Comparison of ENCODE assay signal across 8 mouse cellular contexts in the genomic region with DNA sequence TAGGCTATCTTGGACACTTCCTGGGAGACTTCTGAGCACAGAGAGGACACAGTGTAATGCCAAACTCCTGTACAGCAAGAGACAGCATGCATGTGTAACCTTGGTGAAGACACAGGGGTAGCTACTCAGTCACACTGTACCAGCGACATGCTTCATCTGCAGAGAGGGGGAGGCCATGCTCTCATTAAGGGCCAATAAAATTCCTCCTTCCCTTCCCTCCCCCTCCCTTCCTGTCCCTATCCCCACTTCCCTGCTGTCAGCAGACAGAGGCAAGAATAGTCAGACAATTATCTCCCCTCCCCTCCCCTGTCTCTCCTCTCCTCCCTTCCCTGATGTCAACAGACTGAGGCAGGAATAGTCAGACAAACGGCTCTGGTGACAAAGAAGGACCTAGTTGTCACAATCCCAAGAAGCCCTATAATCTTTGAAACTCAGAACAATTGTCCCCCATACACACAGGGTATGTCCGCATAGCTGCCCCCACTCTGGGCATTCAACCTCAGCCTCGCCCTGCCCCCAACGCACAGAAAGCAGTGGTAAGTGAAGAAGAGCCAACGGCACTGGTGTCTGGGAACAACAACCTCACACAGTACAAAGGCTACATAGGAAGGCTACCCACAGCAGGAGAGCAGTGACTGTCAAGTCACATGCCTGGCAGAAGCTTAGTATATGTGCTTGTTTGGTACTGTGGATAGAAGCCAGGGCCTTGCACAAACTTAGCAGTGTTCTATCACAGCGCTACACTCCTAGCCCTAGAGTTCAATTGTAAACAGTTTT. TPM values are rescaled to one million over a fixed set of nuclear protein-coding genes. Genes with fewer than 3 reads are reported as not detected.
DNase-seq lines count a peak whose midpoint lies in the region; ATAC-seq and TF ChIP-seq lines count a peak whose summit lies in the region.

No protein-coding gene starts in this region.

- H3K4me3 ChIP-seq in heart, embryonic 13.5 days, result no peak overlapping the region
- no peak overlapping the region for H3K4me3 ChIP-seq in liver, embryonic 14.5 days (ENCODE audit: insufficient read depth in 1 of 2, low read depth in 2 of 2, low read length in 2 of 2)
- no peak overlapping the region for H3K4me3 ChIP-seq in neural tube, embryonic 14.5 days (ENCODE audit: low read depth, low read length)

- H3K27me3 ChIP-seq in heart, embryonic 13.5 days (replicated peaks), result no peaks in the 10 kb centered on the region
- H3K27me3 ChIP-seq in liver, embryonic 14.5 days (ENCODE audit: control insufficient read depth, insufficient read depth, low read length), result no peaks in the 10 kb centered on the region
- H3K27me3 ChIP-seq in neural tube, embryonic 14.5 days (ENCODE audit: control insufficient read depth, insufficient read depth, low read length), result no peaks in the 10 kb centered on the region

- TF ChIP-seq POLR2A in brain, embryonic 14.5 days (IDR thresholded peaks at IDR 0.05; ENCODE audit: borderline replicate concordance, extremely low read depth, insufficient read depth, insufficient read length, poor library complexity, severe bottlenecking), result no peak

- no peak for TF ChIP-seq EP300 in liver, embryonic 14.5 days (IDR thresholded peaks at IDR 0.05; ENCODE audit: low read depth)

- peak overlapping the region; percentile 33 for H3K4me2 ChIP-seq in heart, embryonic 13.5 days
- H3K4me2 ChIP-seq in liver, embryonic 14.5 days (ENCODE audit: low read depth), result peak overlapping the region; percentile 14; the same call in 1 of the 2 replicates
- H3K4me2 ChIP-seq in neural tube, embryonic 14.5 days (ENCODE audit: low read depth, low read length), result peak overlapping the region; percentile 6; the same call in 1 of the 2 replicates

- H3K27ac ChIP-seq in heart, embryonic 13.5 days (replicated peaks), result peak overlapping the region; percentile 85
- no peak overlapping the region for H3K27ac ChIP-seq in liver, embryonic 14.5 days
- peak overlapping the region; percentile 84 for H3K27ac ChIP-seq in neural tube, embryonic 14.5 days (ENCODE audit: low read depth, low read length)

- no peaks in the 10 kb centered on the region for H3K9me3 ChIP-seq in heart, embryonic 13.5 days
- no peaks in the 10 kb centered on the region for H3K9me3 ChIP-seq in liver, embryonic 14.5 days (ENCODE audit: control insufficient read depth, low read length)
- no peaks in the 10 kb centered on the region for H3K9me3 ChIP-seq in neural tube, embryonic 14.5 days (ENCODE audit: control insufficient read depth, low read length)

- 23% methylated on average over 7 of the region's 7 CpGs for WGBS in heart, embryonic 13.5 days
- 13% methylated on average over 7 of the region's 7 CpGs for WGBS in liver, embryonic 14.5 days (ENCODE audit: insufficient replicate concordance)
- 7% methylated on average over 7 of the region's 7 CpGs for WGBS in neural tube, embryonic 14.5 days

- H3K4me1 ChIP-seq in heart, embryonic 13.5 days, result peaks cover 82% of the 10 kb centered on the region
- H3K4me1 ChIP-seq in liver, embryonic 14.5 days (replicated peaks; ENCODE audit: control insufficient read depth in 2 of 2, insufficient read depth in 2 of 2, low read length in 1 of 2), result peaks cover 0 to 24% of the 10 kb centered on the region in 2 experiments; a peak in 2 of 4 replicates
- peaks cover 25% of the 10 kb centered on the region for H3K4me1 ChIP-seq in neural tube, embryonic 14.5 days (ENCODE audit: control insufficient read depth, insufficient read depth, low read length)

- peak; percentile 49 for DNase-seq in layer of hippocampus, adult 11-12 months (ENCODE audit: low spot score)
- DNase-seq in layer of hippocampus, adult 8-10 months (ENCODE audit: low spot score in 2 of 2), result no peak
- peak; percentile 91 for DNase-seq in brain, embryonic 14.5 days (ENCODE audit: low read depth)
- no peak for DNase-seq in liver, embryonic 14.5 days (ENCODE audit: low read depth in 3 of 3, low spot score in 3 of 3)
- DNase-seq in MN1 (ENCODE audit: low spot score), result no peak
- DNase-seq in right cerebral cortex, postnatal 25 days, result no peak

- H3K36me3 ChIP-seq in heart, embryonic 13.5 days, result no peaks in the 10 kb centered on the region
- H3K36me3 ChIP-seq in liver, embryonic 14.5 days (replicated peaks; ENCODE audit: control insufficient read depth, insufficient read depth, low read depth), result no peaks in the 10 kb centered on the region
- H3K36me3 ChIP-seq in neural tube, embryonic 14.5 days (ENCODE audit: control insufficient read depth, insufficient read depth, low read length), result no peaks in the 10 kb centered on the region

- ATAC-seq in heart, embryonic 13.5 days (ENCODE audit: extremely low read depth, insufficient number of reproducible peaks, low FRiP score, low TSS enrichment), result peak; percentile 33; the same call in 1 of the 2 replicates
- no peak for ATAC-seq in liver, embryonic 14.5 days (ENCODE audit: insufficient read depth)
- peak; percentile 83 for ATAC-seq in neural tube, embryonic 14.5 days (ENCODE audit: low read depth)

- peak overlapping the region; percentile 57 for H3K9ac ChIP-seq in heart, embryonic 13.5 days
- no peak overlapping the region for H3K9ac ChIP-seq in liver, embryonic 14.5 days (replicated peaks)
- 0 out of 2 replicates have a peak overlapping the region, but pooled peaks have one; percentile 1 for H3K9ac ChIP-seq in neural tube, embryonic 14.5 days (replicated peaks; ENCODE audit: low read depth, low read length)

- TF ChIP-seq CTCF in brain, embryonic 14.5 days (IDR thresholded peaks at IDR 0.05; ENCODE audit: borderline replicate concordance, extremely low read depth, insufficient read depth, insufficient read length), result no peak
- no peak for TF ChIP-seq CTCF in liver, embryonic 14.5 days (IDR thresholded peaks at IDR 0.05; ENCODE audit: low read depth)

RNA-seq across cellular contexts. Expression of gene Rasa3, which starts 28.8 kb away (rescaled TPM):
- total RNA-seq in layer of hippocampus, adult 8-10 months (2022), result 10 to 100 TPM; 62.7 to 74.3 (median 68.2) TPM
- 25.2 and 33.3 TPM in 2 replicates for polyA plus RNA-seq in brain, embryonic 14.5 days (2012; rRNA removed)
- 23.4 and 24.4 TPM in 2 replicates for polyA plus RNA-seq in heart, embryonic 13.5 days (2015; fragmentation: Nextera tagmentation; extraction: Ambion mirVana)
- 7.8 and 10.1 TPM in 2 replicates for polyA plus RNA-seq in liver, embryonic 14.5 days (2012; rRNA removed)
- polyA plus RNA-seq in liver, embryonic 14.5 days (2014; fragmentation: Nextera tagmentation; extraction: Ambion mirVana), result 15.8 and 17.0 TPM in 2 replicates
- 34.4 and 38.3 TPM in 2 replicates for polyA plus RNA-seq in neural tube, embryonic 14.5 days (2014; fragmentation: Nextera tagmentation; extraction: Ambion mirVana)

RNA-seq across cellular contexts. Expression of gene Cfap97d2, which starts 57.1 kb away (rescaled TPM):
- 1 to 10 TPM; 1.8 to 3.6 (median 2.7) TPM for total RNA-seq in layer of hippocampus, adult 8-10 months (2022)
- polyA plus RNA-seq in brain, embryonic 14.5 days (2012; rRNA removed), result 1.8 and 2.0 TPM in 2 replicates
- not detected in 2 replicates for polyA plus RNA-seq in heart, embryonic 13.5 days (2015; fragmentation: Nextera tagmentation; extraction: Ambion mirVana)
- 0.02 TPM in 1 of 2 replicates, not detected in the other for polyA plus RNA-seq in liver, embryonic 14.5 days (2012; rRNA removed)
- not detected in 2 replicates for polyA plus RNA-seq in liver, embryonic 14.5 days (2014; fragmentation: Nextera tagmentation; extraction: Ambion mirVana)
- 0.90 and 1.2 TPM in 2 replicates for polyA plus RNA-seq in neural tube, embryonic 14.5 days (2014; fragmentation: Nextera tagmentation; extraction: Ambion mirVana)

Comparison
In these comparisons a context has a peak if more than half of its experiments do, and no peak if none do; other contexts are left out.
1. DNase-seq: peak in layer of hippocampus, adult 11-12 months (single experiment) and brain, embryonic 14.5 days (single experiment); none in layer of hippocampus, adult 8-10 months (0 of 2), liver, embryonic 14.5 days (0 of 3), MN1 (single experiment) and right cerebral cortex, postnatal 25 days (single experiment).
2. Peak in every context shown above with its lines, with median percentiles within 50 percentile points of each other: H3K4me2 ChIP-seq.